Mouse (Mus musculus) MEL (cell line): Measurements from ENCODE around the gene Fgfr2. TPM values are rescaled to one million over a fixed set of nuclear protein-coding genes. Genes with fewer than 3 reads are reported as not detected.

Experiments
- DNase-seq: peaks from one replicate; pipeline ENCODE4 v3.0.0; 2011; ENCODE audit warnings: low read depth, low spot score
- H3K27ac ChIP-seq: 2 replicates; pipeline ENCODE4 v1.5.1; 2012; ENCODE audit warnings: low read depth, mild to moderate bottlenecking, control low read depth, low read length, moderate library complexity; ENCODE audit not compliant: control insufficient read depth
- H3K27me3 ChIP-seq, 2 experiments: fragments of 150-350 bp in 1 of 2; sonication (generic) in 1 of 2; 2 replicates each; pipeline ENCODE4 v1.6.1; 2012; ENCODE audit warnings: low read length in 2 of 2, mild to moderate bottlenecking in 2 of 2, improper control_type of control experiment in 1 of 2, moderate library complexity in 1 of 2; ENCODE audit not compliant: insufficient read depth in 2 of 2, control insufficient read depth in 1 of 2
- H3K36me3 ChIP-seq, 2 experiments: 2 replicates each; pipeline ENCODE4 v1.6.1; 2012 to 2014; ENCODE audit warnings: low read length in 2 of 2, improper control_type of control experiment in 1 of 2, inconsistent platforms in 1 of 2, mild to moderate bottlenecking in 1 of 2; ENCODE audit not compliant: insufficient read depth in 2 of 2, control insufficient read depth in 1 of 2
- H3K4me1 ChIP-seq, 2 experiments: fragments of 150-350 bp in 1 of 2; sonication (generic) in 1 of 2; 2 replicates each; pipeline ENCODE4 v1.6.1; 2012; ENCODE audit warnings: low read length in 2 of 2, improper control_type of control experiment in 1 of 2, mild to moderate bottlenecking in 1 of 2; ENCODE audit not compliant: insufficient read depth in 2 of 2, control insufficient read depth in 1 of 2
- H3K4me3 ChIP-seq, 2 experiments: fragments of 150-350 bp in 1 of 2; sonication (generic) in 1 of 2; 2 replicates each; pipeline ENCODE4 v1.5.1; 2012; ENCODE audit warnings: low read depth in 2 of 2, low read length in 2 of 2, mild to moderate bottlenecking in 2 of 2, moderate library complexity in 2 of 2, control low read depth in 1 of 2, improper control_type of control experiment in 1 of 2; ENCODE audit not compliant: control insufficient read depth in 1 of 2, insufficient read depth in 1 of 2
- H3K79me2 ChIP-seq: 2 replicates; pipeline ENCODE4 v1.6.1; 2012; ENCODE audit warnings: mild to moderate bottlenecking, low read length, moderate library complexity; ENCODE audit not compliant: control insufficient read depth, poor library complexity, insufficient read depth
- H3K9ac ChIP-seq: 2 replicates; pipeline ENCODE4 v1.6.1; 2012; ENCODE audit warnings: low read depth, mild to moderate bottlenecking, control low read depth, low read length, moderate library complexity; ENCODE audit not compliant: control insufficient read depth, poor library complexity, severe bottlenecking
- H3K9me3 ChIP-seq: fragments of 150-350 bp; sonication (generic); replicated peaks from 2 replicates; pipeline ENCODE4 v1.6.1; 2012; ENCODE audit warnings: mild to moderate bottlenecking, low read length, improper control_type of control experiment, moderate library complexity; ENCODE audit not compliant: insufficient read depth
- E2F4 ChIP-seq: IDR thresholded peaks from 2 replicates; pipeline ENCODE4 v1.6.1; 2011; ENCODE audit warnings: low read depth, low read length, improper control_type of control experiment, borderline replicate concordance
- ELF1 ChIP-seq: IDR thresholded peaks from 2 replicates; pipeline ENCODE4 v1.6.1; 2014; ENCODE audit warnings: low read depth, mild to moderate bottlenecking, inconsistent platforms, low read length, improper control_type of control experiment, moderate library complexity
- EP300 ChIP-seq, 2 experiments: IDR thresholded peaks; 2 replicates each; pipeline ENCODE4 v1.6.1; 2011; ENCODE audit warnings: improper control_type of control experiment in 2 of 2, low read length in 2 of 2, low read depth in 1 of 2, mild to moderate bottlenecking in 1 of 2
- JUND ChIP-seq: IDR thresholded peaks from 2 replicates; pipeline ENCODE4 v1.6.1; 2011; ENCODE audit warnings: low read depth, mild to moderate bottlenecking, improper control_type of control experiment, low read length
- MAFK ChIP-seq: IDR thresholded peaks from 2 replicates; pipeline ENCODE4 v1.6.1; 2011; ENCODE audit warnings: low read depth, mild to moderate bottlenecking, low read length, improper control_type of control experiment, borderline replicate concordance
- MAZ ChIP-seq: IDR thresholded peaks from 2 replicates; pipeline ENCODE4 v1.6.1; 2012; ENCODE audit warnings: low read depth, mild to moderate bottlenecking, inconsistent platforms, low read length, improper control_type of control experiment
- MEF2A ChIP-seq: IDR thresholded peaks from 2 replicates; pipeline ENCODE4 v1.6.1; 2014; ENCODE audit warnings: low read depth, mild to moderate bottlenecking, inconsistent platforms, low read length, improper control_type of control experiment; ENCODE audit not compliant: poor library complexity, insufficient replicate concordance, severe bottlenecking; ENCODE audit errors: extremely low read depth
- MXI1 ChIP-seq: IDR thresholded peaks from 2 replicates; pipeline ENCODE4 v1.6.1; 2011; ENCODE audit warnings: mild to moderate bottlenecking, low read depth, low read length, improper control_type of control experiment
- MYC ChIP-seq: IDR thresholded peaks from 2 replicates; pipeline ENCODE4 v1.6.1; 2011; ENCODE audit warnings: low read depth, mild to moderate bottlenecking, low read length, improper control_type of control experiment, moderate library complexity
- POLR2A ChIP-seq, 2 experiments: IDR thresholded peaks; 2 replicates each; pipeline ENCODE4 v1.6.1; 2011 to 2012; ENCODE audit warnings: low read length in 2 of 2, mild to moderate bottlenecking in 2 of 2, control low read depth in 1 of 2, improper control_type of control experiment in 1 of 2, low read depth in 1 of 2, moderate library complexity in 1 of 2; ENCODE audit not compliant: control insufficient read depth in 1 of 2, insufficient read depth in 1 of 2, poor library complexity in 1 of 2
- POLR2AphosphoS5 ChIP-seq: IDR thresholded peaks from 2 replicates; pipeline ENCODE4 v1.6.1; 2012; ENCODE audit warnings: low read depth, borderline replicate concordance, mild to moderate bottlenecking, inconsistent platforms, low read length, moderate library complexity, mixed read lengths
- RCOR1 ChIP-seq: IDR thresholded peaks from 2 replicates; pipeline ENCODE4 v1.6.1; 2012; ENCODE audit warnings: low read depth, mild to moderate bottlenecking, inconsistent platforms, low read length, improper control_type of control experiment
- SMC3 ChIP-seq: IDR thresholded peaks from 2 replicates; pipeline ENCODE4 v1.6.1; 2011; ENCODE audit warnings: low read depth, low read length, improper control_type of control experiment
- TAL1 ChIP-seq: IDR thresholded peaks from 2 replicates; pipeline ENCODE4 v1.6.1; 2012; ENCODE audit warnings: mild to moderate bottlenecking, inconsistent platforms, low read length, moderate library complexity, mixed read lengths
- TCF12 ChIP-seq: IDR thresholded peaks from 2 replicates; pipeline ENCODE4 v1.6.1; 2014; ENCODE audit warnings: low read depth, mild to moderate bottlenecking, inconsistent platforms, low read length, improper control_type of control experiment, moderate library complexity
- UBTF ChIP-seq: IDR thresholded peaks from 2 replicates; pipeline ENCODE4 v1.6.1; 2012; ENCODE audit warnings: low read depth, mild to moderate bottlenecking, inconsistent platforms, low read length, improper control_type of control experiment, moderate library complexity, borderline replicate concordance; ENCODE audit not compliant: insufficient read depth
- USF1 ChIP-seq: IDR thresholded peaks from 2 replicates; pipeline ENCODE4 v1.6.1; 2014; ENCODE audit warnings: low read depth, mild to moderate bottlenecking, inconsistent platforms, low read length, improper control_type of control experiment, moderate library complexity
- USF2 ChIP-seq, 2 experiments: IDR thresholded peaks; 2 replicates each; pipeline ENCODE4 v1.6.1; 2011 to 2012; ENCODE audit warnings: improper control_type of control experiment in 2 of 2, low read length in 2 of 2, borderline replicate concordance in 1 of 2, inconsistent platforms in 1 of 2, low read depth in 1 of 2, mild to moderate bottlenecking in 1 of 2; ENCODE audit not compliant: insufficient read depth in 1 of 2
- ZKSCAN1 ChIP-seq: IDR thresholded peaks from 2 replicates; pipeline ENCODE4 v1.6.1; 2012; ENCODE audit warnings: low read depth, mild to moderate bottlenecking, inconsistent platforms, low read length, improper control_type of control experiment, moderate library complexity
- ZMIZ1 ChIP-seq: IDR thresholded peaks from 2 replicates; pipeline ENCODE4 v1.6.1; 2012; ENCODE audit warnings: low read depth, mild to moderate bottlenecking, inconsistent platforms, low read length, improper control_type of control experiment, moderate library complexity
- polyA plus RNA-seq, 2 experiments: library from polyadenylated mRNA; stranded (reverse) in 1 of 2; unstranded in 1 of 2; fragments of >175 nt in 1 of 2; fragments of >200 nt in 1 of 2; gene quantifications; 2 replicates each; pipeline versions ENCODE4 v1.2.1 to v1.2.4; 2012; ENCODE audit warnings: low replicate concordance in 2 of 2, low read depth in 1 of 2; ENCODE audit not compliant: insufficient read length in 2 of 2, insufficient read depth in 1 of 2, missing spikeins in 1 of 2
- total RNA-seq: library from RNA; depleted of rRNA; stranded (reverse); fragments of 300-350 nt; gene quantifications from 2 replicates; pipeline ENCODE4 v1.2.3, GENCODE M21; 2012

Gene Fgfr2
- total and polyA plus RNA-seq, 3 experiments = not detected

- H3K36me3 ChIP-seq = no peaks in the 10 kb centered on the region
- no peak overlapping the region for H3K27ac ChIP-seq
- H3K4me1 ChIP-seq = no peaks in the 10 kb centered on the region
- H3K79me2 ChIP-seq = no peaks in the 10 kb centered on the region
- no peak for TF ChIP-seq POLR2A (IDR thresholded peaks at IDR 0.05; ENCODE audit: control insufficient read depth in 1 of 2, insufficient read depth in 1 of 2, low read depth in 1 of 2, low read length in 2 of 2, poor library complexity in 1 of 2)
- TF ChIP-seq MAZ = no peak
- no peak for TF ChIP-seq SMC3
- TF ChIP-seq ELF1 = no peak
- no peak for TF ChIP-seq TAL1
- TF ChIP-seq ZKSCAN1 = no peak
- no peak for TF ChIP-seq UBTF
- no peak for TF ChIP-seq MAFK
- TF ChIP-seq USF2 (IDR thresholded peaks at IDR 0.05; ENCODE audit: borderline replicate concordance in 1 of 2, insufficient read depth in 1 of 2, low read depth in 1 of 2, low read length in 2 of 2) = no peak
- no peak for TF ChIP-seq MYC
- TF ChIP-seq MXI1 = no peak
- TF ChIP-seq RCOR1 = no peak
- TF ChIP-seq JUND = no peak
- TF ChIP-seq POLR2AphosphoS5 = no peak
- no peak for TF ChIP-seq TCF12
- TF ChIP-seq ZMIZ1 = no peak
- no peak for TF ChIP-seq MEF2A
- TF ChIP-seq USF1 = no peak
- TF ChIP-seq E2F4 = no peak
- TF ChIP-seq EP300 (IDR thresholded peaks at IDR 0.05; ENCODE audit: low read depth in 1 of 2, low read length in 2 of 2) = no peak
- TF ChIP-seq, all 39 proteins: peak for 0
- Histone ChIP-seq H3K4me3 (no peak overlapping the region), H3K9me3 (no peaks in the 10 kb centered on the region), H3K9ac (no peak overlapping the region), H3K27me3 (no peaks in the 10 kb centered on the region; a peak in 1 of 4 replicates)
- no peak for DNase-seq
These were observed 2754.9 kb downstream of the Fgfr2 start for GRCm38 (mm10) chr7:130368036-130368826.
